Mouse (Mus musculus): Measurements from ENCODE around the gene Mospd1. TPM values are rescaled to one million over a fixed set of nuclear protein-coding genes. Genes with fewer than 3 reads are reported as not detected.
A peak's percentile ranks its signal among the peaks of the same experiment; 100 is the strongest.

Mospd1 gene
- polyA plus RNA-seq (2012; rRNA removed), result 0.31 and 0.70 TPM in 2 replicates

- Histone ChIP-seq H3K27ac (ENCODE audit: insufficient read depth, low read length) (peak within 1 kb of the TSS; percentile 73), H3K4me1 (ENCODE audit: control insufficient read depth, insufficient read depth, insufficient read length) (no peaks in the 10 kb centered on the region), H3K36me3 (ENCODE audit: control insufficient read depth, insufficient read depth, low read length) (no peaks in the 10 kb centered on the region), H3K27me3 (ENCODE audit: control insufficient read depth, insufficient read depth, low read length) (no peaks in the 10 kb centered on the region), H3K4me3 (ENCODE audit: extremely low read depth, insufficient read depth, insufficient read length) (peak within 1 kb of the TSS; percentile 89)
- DNase-seq (ENCODE audit: low read depth in 1 of 2, low spot score in 2 of 2), result peak; percentile 71 to 87
- TF ChIP-seq POLR2A (IDR thresholded peaks at IDR 0.05; ENCODE audit: low read depth, low read length) (peak; percentile 51), CTCF (IDR thresholded peaks at IDR 0.05; ENCODE audit: extremely low read depth, insufficient read depth, insufficient read length, insufficient replicate concordance) (no peak)
- WGBS, result 19% methylated on average over 12 of the region's 15 CpGs
Observed at GRCm38 (mm10) chrX:53370366-53370740, at the start of gene Mospd1. Mospd1 (minus strand) TSS chrX:53370502.

GRCm38 (mm10) chrX:53386362-53386761 is 16.1 kb upstream of the Mospd1 start:
- 61% methylated on average over 3 of the region's 3 CpGs for WGBS
- DNase-seq (ENCODE audit: low read depth in 1 of 2, low spot score in 2 of 2), result no peak

GRCm38 (mm10) chrX:53383122-53383521 is 12.8 kb upstream of the Mospd1 start:
- no peaks in the 10 kb centered on the region for H3K27me3 ChIP-seq (ENCODE audit: control insufficient read depth, insufficient read depth, low read length)
- 61% methylated on average over 3 of the region's 3 CpGs for WGBS
- H3K4me1 ChIP-seq (ENCODE audit: control insufficient read depth, insufficient read depth, insufficient read length), result no peaks in the 10 kb centered on the region
- TF ChIP-seq CTCF (IDR thresholded peaks at IDR 0.05; ENCODE audit: extremely low read depth, insufficient read depth, insufficient read length, insufficient replicate concordance), result no peak
- no peak for TF ChIP-seq POLR2A (IDR thresholded peaks at IDR 0.05; ENCODE audit: low read depth, low read length)
- H3K4me3 ChIP-seq (ENCODE audit: extremely low read depth, insufficient read depth, insufficient read length), result no peak overlapping the region
- H3K36me3 ChIP-seq (ENCODE audit: control insufficient read depth, insufficient read depth, low read length), result no peaks in the 10 kb centered on the region
- no peak overlapping the region for H3K27ac ChIP-seq (ENCODE audit: insufficient read depth, low read length)
- DNase-seq (ENCODE audit: low read depth in 1 of 2, low spot score in 2 of 2), result no peak

More at GRCm38 (mm10) chrX:53386362-53386761, 16.1 kb upstream of the Mospd1 start:
- Histone ChIP-seq H3K27ac (ENCODE audit: insufficient read depth, low read length) (no peak overlapping the region), H3K4me1 (ENCODE audit: control insufficient read depth, insufficient read depth, insufficient read length) (no peaks in the 10 kb centered on the region), H3K4me3 (ENCODE audit: extremely low read depth, insufficient read depth, insufficient read length) (no peak overlapping the region), H3K27me3 (ENCODE audit: control insufficient read depth, insufficient read depth, low read length) (no peaks in the 10 kb centered on the region), H3K36me3 (ENCODE audit: control insufficient read depth, insufficient read depth, low read length) (no peaks in the 10 kb centered on the region)
- TF ChIP-seq POLR2A (IDR thresholded peaks at IDR 0.05; ENCODE audit: low read depth, low read length) (no peak), CTCF (IDR thresholded peaks at IDR 0.05; ENCODE audit: extremely low read depth, insufficient read depth, insufficient read length, insufficient replicate concordance) (no peak)

GRCm38 (mm10) chrX:53369534-53370365 is 552 bp downstream of the Mospd1 start:
- no peaks in the 10 kb centered on the region for H3K4me1 ChIP-seq (ENCODE audit: control insufficient read depth, insufficient read depth, insufficient read length)
- peak overlapping the region; percentile 73 for H3K27ac ChIP-seq (ENCODE audit: insufficient read depth, low read length)
- no peaks in the 10 kb centered on the region for H3K36me3 ChIP-seq (ENCODE audit: control insufficient read depth, insufficient read depth, low read length)
- no peaks in the 10 kb centered on the region for H3K27me3 ChIP-seq (ENCODE audit: control insufficient read depth, insufficient read depth, low read length)
- peak in 1 of 2 experiments; percentile 3 for DNase-seq (ENCODE audit: low read depth in 1 of 2, low spot score in 2 of 2)
- 32% methylated on average over 25 of the region's 25 CpGs for WGBS
- TF ChIP-seq POLR2A (IDR thresholded peaks at IDR 0.05; ENCODE audit: low read depth, low read length) (no peak), CTCF (IDR thresholded peaks at IDR 0.05; ENCODE audit: extremely low read depth, insufficient read depth, insufficient read length, insufficient replicate concordance) (no peak)
- H3K4me3 ChIP-seq (ENCODE audit: extremely low read depth, insufficient read depth, insufficient read length), result peak overlapping the region; percentile 89

GRCm38 (mm10) chrX:53364668-53365383 is 5.5 kb downstream of the Mospd1 start:
- 61% methylated on average over 7 of the region's 7 CpGs for WGBS
- TF ChIP-seq CTCF (IDR thresholded peaks at IDR 0.05; ENCODE audit: extremely low read depth, insufficient read depth, insufficient read length, insufficient replicate concordance), result no peak
- no peak for TF ChIP-seq POLR2A (IDR thresholded peaks at IDR 0.05; ENCODE audit: low read depth, low read length)
- no peaks in the 10 kb centered on the region for H3K4me1 ChIP-seq (ENCODE audit: control insufficient read depth, insufficient read depth, insufficient read length)
- DNase-seq (ENCODE audit: low read depth in 1 of 2, low spot score in 2 of 2), result no peak
- H3K36me3 ChIP-seq (ENCODE audit: control insufficient read depth, insufficient read depth, low read length), result no peaks in the 10 kb centered on the region
- H3K27ac ChIP-seq (ENCODE audit: insufficient read depth, low read length), result no peak overlapping the region
- no peaks in the 10 kb centered on the region for H3K27me3 ChIP-seq (ENCODE audit: control insufficient read depth, insufficient read depth, low read length)
- H3K4me3 ChIP-seq (ENCODE audit: extremely low read depth, insufficient read depth, insufficient read length), result no peak overlapping the region

- Histone ChIP-seq H3K36me3 (ENCODE audit: control insufficient read depth, insufficient read depth, low read length) (no peaks in the 10 kb centered on the region; the same call in none of the 2 replicates), H3K4me1 (ENCODE audit: control insufficient read depth, insufficient read depth, insufficient read length) (no peaks in the 10 kb centered on the region), H3K4me3 (ENCODE audit: extremely low read depth, insufficient read depth, insufficient read length) (no peak overlapping the region), H3K27me3 (ENCODE audit: control insufficient read depth, insufficient read depth, low read length) (no peaks in the 10 kb centered on the region), H3K27ac (ENCODE audit: insufficient read depth, low read length) (no peak overlapping the region)
- DNase-seq (ENCODE audit: low read depth in 1 of 2, low spot score in 2 of 2), result no peak
- WGBS, result 71% methylated on average over 4 of the region's 4 CpGs
- no peak for TF ChIP-seq CTCF (IDR thresholded peaks at IDR 0.05; ENCODE audit: extremely low read depth, insufficient read depth, insufficient read length, insufficient replicate concordance)
- no peak for TF ChIP-seq POLR2A (IDR thresholded peaks at IDR 0.05; ENCODE audit: low read depth, low read length)
Observed at GRCm38 (mm10) chrX:53348374-53348773, 21.9 kb downstream of the Mospd1 start.
